In genomic region chr11:70678576-70678975, GRCm38 (mm10) we compare ENCODE assay signal across 12 mouse cellular contexts. TPM values are rescaled to one million over a fixed set of nuclear protein-coding genes. Genes with fewer than 3 reads are reported as not detected.
"Had no signal": no experiment of that assay in that cellular context is flagged by ENCODE, and none has a peak within 500 bp of the region (broad histone marks: within the 10 kb centered on the region; RNA-seq: fewer than 3 reads in every experiment).

No protein-coding gene starts in this region.

- H3K27me3 ChIP-seq: kidney, embryonic 15.5 days; limb, embryonic 15.5 days; neural tube, embryonic 12.5 days; stomach, embryonic 15.5 days had no signal

- DNase-seq: kidney, adult 2 months; kidney, postnatal 36 days; midbrain, embryonic 14.5 days; right cerebral cortex, postnatal 4 days; thymus, postnatal 36 days had no signal

- H3K9ac ChIP-seq: kidney, embryonic 15.5 days; limb, embryonic 15.5 days; neural tube, embryonic 12.5 days; stomach, embryonic 15.5 days had no signal

- H3K4me3 ChIP-seq: kidney, embryonic 15.5 days; limb, embryonic 15.5 days; neural tube, embryonic 12.5 days; stomach, embryonic 15.5 days had no signal

- H3K9me3 ChIP-seq: kidney, embryonic 15.5 days; limb, embryonic 15.5 days; neural tube, embryonic 12.5 days; stomach, embryonic 15.5 days had no signal

- H3K4me2 ChIP-seq: kidney, embryonic 15.5 days; limb, embryonic 15.5 days; neural tube, embryonic 12.5 days; stomach, embryonic 15.5 days had no signal

- H3K27ac ChIP-seq: kidney, embryonic 15.5 days; limb, embryonic 15.5 days; neural tube, embryonic 12.5 days; stomach, embryonic 15.5 days had no signal

- ATAC-seq: intestine, embryonic 16.5 days had no signal

RNA-seq across cellular contexts. Expression of gene Inca1, which starts 21.4 kb away (rescaled TPM):
- total RNA-seq: monocyte, adult 5-6 weeks; neutrophil, adult 5-6 weeks had no signal
